Mouse (Mus musculus) urinary bladder, postnatal 25 days (tissue): ENCODE measurements at regions not wholly inside any gene's neighbourhood (a gene's known extent, or its start where the extent isn't known, plus 50 kb on each side); places are given as distances from the start of the nearest gene placed in this dataset.

Source experiments
- DNase-seq: peaks from one replicate; pipeline ENCODE4 v3.0.0; 2022; ENCODE audit warnings: low spot score

- peak; percentile 12 for DNase-seq
These were observed 128.5 kb downstream of the Btbd35f27 start for GRCm38 (mm10) chrX:5080458-5080857.

- peak; percentile 10 for DNase-seq
These were observed 129.4 kb downstream of the Btbd35f27 start for GRCm38 (mm10) chrX:5081364-5081763.
